Mouse (Mus musculus): Measurements from ENCODE around the gene Smarcc2. TPM values are rescaled to one million over a fixed set of nuclear protein-coding genes. Genes with fewer than 3 reads are reported as not detected.

Smarcc2 gene
- polyA plus RNA-seq, 1 experiment from 2014 or later = 125 TPM

GRCm38 (mm10) chr10:128429052-128429451 lies 30.0 kb upstream of the Smarcc2 start:
- Histone ChIP-seq H3K4me1 (no peaks in the 10 kb centered on the region), H3K4me3 (no peak overlapping the region), H3K9me3 (no peaks in the 10 kb centered on the region), H3K9ac (no peak overlapping the region), H3K27me3 (no peaks in the 10 kb centered on the region), H3K27ac (no peak overlapping the region), H3K36me3 (peaks cover 54% of the 10 kb centered on the region), H3K4me2 (replicated peaks) (no peak overlapping the region)
- WGBS = 90% methylated on average over 5 of the region's 5 CpGs
- ATAC-seq (ENCODE audit: insufficient number of reproducible peaks, insufficient read depth, low FRiP score, low TSS enrichment) = no peak

- ATAC-seq (ENCODE audit: insufficient number of reproducible peaks, insufficient read depth, low FRiP score, low TSS enrichment) = no peak
- Histone ChIP-seq H3K36me3 (peaks cover 58% of the 10 kb centered on the region), H3K9ac (no peak overlapping the region), H3K4me2 (replicated peaks) (no peak overlapping the region), H3K27ac (no peak overlapping the region), H3K4me3 (no peak overlapping the region), H3K4me1 (no peaks in the 10 kb centered on the region), H3K27me3 (no peaks in the 10 kb centered on the region), H3K9me3 (no peaks in the 10 kb centered on the region)
- WGBS = 74% methylated on average over 4 of the region's 4 CpGs
These were observed 29.6 kb upstream of the Smarcc2 start for GRCm38 (mm10) chr10:128429454-128429853.

GRCm38 (mm10) chr10:128433417-128433816 lies 25.6 kb upstream of the Smarcc2 start:
- Histone ChIP-seq H3K27me3 (no peaks in the 10 kb centered on the region), H3K4me2 (replicated peaks) (no peak overlapping the region), H3K27ac (no peak overlapping the region), H3K9ac (no peak overlapping the region), H3K36me3 (peaks cover 84% of the 10 kb centered on the region), H3K9me3 (no peaks in the 10 kb centered on the region), H3K4me3 (no peak overlapping the region), H3K4me1 (no peaks in the 10 kb centered on the region)
- no peak for ATAC-seq (ENCODE audit: insufficient number of reproducible peaks, insufficient read depth, low FRiP score, low TSS enrichment)
- 97% methylated on average over 2 of the region's 2 CpGs for whole genome bisulfite sequencing

- Histone ChIP-seq H3K9me3 (no peaks in the 10 kb centered on the region), H3K4me2 (replicated peaks) (no peak overlapping the region), H3K4me3 (no peak overlapping the region), H3K27me3 (no peaks in the 10 kb centered on the region), H3K27ac (no peak overlapping the region), H3K9ac (no peak overlapping the region), H3K36me3 (peaks cover 84% of the 10 kb centered on the region), H3K4me1 (no peaks in the 10 kb centered on the region)
- WGBS = 89% methylated on average over 10 of the region's 10 CpGs
- no peak for ATAC-seq (ENCODE audit: insufficient number of reproducible peaks, insufficient read depth, low FRiP score, low TSS enrichment)
These were observed 24.4 kb upstream of the Smarcc2 start for GRCm38 (mm10) chr10:128434681-128435080.

GRCm38 (mm10) chr10:128435186-128435823 lies 23.7 kb upstream of the Smarcc2 start:
- H3K4me1 ChIP-seq = no peaks in the 10 kb centered on the region
- ATAC-seq (ENCODE audit: insufficient number of reproducible peaks, insufficient read depth, low FRiP score, low TSS enrichment) = no peak
- no peaks in the 10 kb centered on the region for H3K9me3 ChIP-seq
- WGBS = 88% methylated on average over 17 of the region's 17 CpGs
- no peak overlapping the region for H3K27ac ChIP-seq
- no peak overlapping the region for H3K9ac ChIP-seq
- no peak overlapping the region for H3K4me2 ChIP-seq (replicated peaks)
- H3K4me3 ChIP-seq = no peak overlapping the region
- peaks cover 85% of the 10 kb centered on the region for H3K36me3 ChIP-seq
- H3K27me3 ChIP-seq = no peaks in the 10 kb centered on the region

GRCm38 (mm10) chr10:128435873-128436272 lies 23.2 kb upstream of the Smarcc2 start:
- Histone ChIP-seq H3K9me3 (no peaks in the 10 kb centered on the region), H3K36me3 (peaks cover 85% of the 10 kb centered on the region), H3K4me1 (no peaks in the 10 kb centered on the region), H3K4me2 (replicated peaks) (no peak overlapping the region), H3K9ac (no peak overlapping the region), H3K27me3 (no peaks in the 10 kb centered on the region), H3K4me3 (no peak overlapping the region), H3K27ac (no peak overlapping the region)
- 90% methylated on average over 5 of the region's 5 CpGs for WGBS
- ATAC-seq (ENCODE audit: insufficient number of reproducible peaks, insufficient read depth, low FRiP score, low TSS enrichment) = no peak

GRCm38 (mm10) chr10:128436376-128436775 lies 22.7 kb upstream of the Smarcc2 start:
- H3K27ac ChIP-seq = no peak overlapping the region
- no peak overlapping the region for H3K4me3 ChIP-seq
- no peak overlapping the region for H3K4me2 ChIP-seq (replicated peaks)
- H3K4me1 ChIP-seq = no peaks in the 10 kb centered on the region
- H3K9me3 ChIP-seq = no peaks in the 10 kb centered on the region
- peaks cover 85% of the 10 kb centered on the region for H3K36me3 ChIP-seq
- no peak for ATAC-seq (ENCODE audit: insufficient number of reproducible peaks, insufficient read depth, low FRiP score, low TSS enrichment)
- H3K9ac ChIP-seq = no peak overlapping the region
- no peaks in the 10 kb centered on the region for H3K27me3 ChIP-seq
- WGBS = 93% methylated on average over 8 of the region's 8 CpGs

GRCm38 (mm10) chr10:128438675-128439279 lies 20.3 kb upstream of the Smarcc2 start:
- 72% methylated on average over 10 of the region's 10 CpGs for WGBS
- H3K4me2 ChIP-seq (replicated peaks) = no peak overlapping the region
- H3K9me3 ChIP-seq = no peaks in the 10 kb centered on the region
- H3K4me3 ChIP-seq = no peak overlapping the region
- no peak for ATAC-seq (ENCODE audit: insufficient number of reproducible peaks, insufficient read depth, low FRiP score, low TSS enrichment)
- H3K27ac ChIP-seq = no peak overlapping the region
- H3K27me3 ChIP-seq = no peaks in the 10 kb centered on the region
- H3K4me1 ChIP-seq = no peaks in the 10 kb centered on the region
- H3K36me3 ChIP-seq = peaks cover 75% of the 10 kb centered on the region
- H3K9ac ChIP-seq = no peak overlapping the region

- Histone ChIP-seq H3K4me2 (replicated peaks) (no peak overlapping the region), H3K36me3 (peaks cover 63% of the 10 kb centered on the region), H3K9ac (no peak overlapping the region), H3K27ac (no peak overlapping the region), H3K4me1 (no peaks in the 10 kb centered on the region), H3K9me3 (no peaks in the 10 kb centered on the region), H3K4me3 (no peak overlapping the region), H3K27me3 (no peaks in the 10 kb centered on the region)
- WGBS = 67% methylated on average over 10 of the region's 10 CpGs
- ATAC-seq (ENCODE audit: insufficient number of reproducible peaks, insufficient read depth, low FRiP score, low TSS enrichment) = no peak
These were observed 18.6 kb upstream of the Smarcc2 start for GRCm38 (mm10) chr10:128440407-128440806.

GRCm38 (mm10) chr10:128441324-128442119 lies 17.5 kb upstream of the Smarcc2 start:
- 88% methylated on average over 10 of the region's 10 CpGs for WGBS
- Histone ChIP-seq H3K36me3 (peaks cover 52% of the 10 kb centered on the region), H3K27me3 (no peaks in the 10 kb centered on the region), H3K9me3 (no peaks in the 10 kb centered on the region), H3K9ac (no peak overlapping the region), H3K4me1 (no peaks in the 10 kb centered on the region), H3K27ac (no peak overlapping the region), H3K4me3 (no peak overlapping the region), H3K4me2 (replicated peaks) (no peak overlapping the region)
- no peak; the same call in 1 of the 2 replicates for ATAC-seq (ENCODE audit: insufficient number of reproducible peaks, insufficient read depth, low FRiP score, low TSS enrichment)

GRCm38 (mm10) chr10:128442718-128443117 lies 16.3 kb upstream of the Smarcc2 start:
- ATAC-seq (ENCODE audit: insufficient number of reproducible peaks, insufficient read depth, low FRiP score, low TSS enrichment) = no peak
- no peak overlapping the region for H3K4me2 ChIP-seq (replicated peaks)
- 92% methylated on average over 1 of the region's 1 CpGs for WGBS
- no peaks in the 10 kb centered on the region for H3K9me3 ChIP-seq
- peaks cover 41% of the 10 kb centered on the region for H3K36me3 ChIP-seq
- H3K4me3 ChIP-seq = no peak overlapping the region
- no peak overlapping the region for H3K9ac ChIP-seq
- H3K27me3 ChIP-seq = no peaks in the 10 kb centered on the region
- H3K4me1 ChIP-seq = no peaks in the 10 kb centered on the region
- H3K27ac ChIP-seq = no peak overlapping the region

GRCm38 (mm10) chr10:128444354-128444753 lies 14.7 kb upstream of the Smarcc2 start:
- no peak overlapping the region for H3K27ac ChIP-seq
- no peaks in the 10 kb centered on the region for H3K27me3 ChIP-seq
- H3K9me3 ChIP-seq = no peaks in the 10 kb centered on the region
- ATAC-seq (ENCODE audit: insufficient number of reproducible peaks, insufficient read depth, low FRiP score, low TSS enrichment) = no peak
- H3K4me3 ChIP-seq = no peak overlapping the region
- H3K4me1 ChIP-seq = no peaks in the 10 kb centered on the region
- 63% methylated on average over 6 of the region's 6 CpGs for WGBS
- no peak overlapping the region for H3K4me2 ChIP-seq (replicated peaks)
- H3K9ac ChIP-seq = no peak overlapping the region
- peaks cover 26% of the 10 kb centered on the region for H3K36me3 ChIP-seq

Measured in embryonic facial prominence, embryonic 12.5 days (tissue).